Mouse (Mus musculus): ENCODE results near the gene Vipr1. TPM values are rescaled to one million over a fixed set of nuclear protein-coding genes. Genes with fewer than 3 reads are reported as not detected.
A peak's percentile ranks its signal among the peaks of the same experiment; 100 is the strongest.

The Vipr1 gene
- polyA plus RNA-seq, 1 experiment = not detected

GRCm38 (mm10) chr9:121666957-121667630 lies 24.6 kb downstream of the Vipr1 start:
- WGBS = 79% methylated on average over 16 of the region's 16 CpGs
- Histone ChIP-seq H3K4me1 (ENCODE audit: control insufficient read depth, insufficient read depth, low read length) (peaks cover 15% of the 10 kb centered on the region), H3K4me3 (ENCODE audit: insufficient read depth, low read depth, low read length) (no peak overlapping the region), H3K27ac (ENCODE audit: insufficient read depth, low read depth, low read length) (no peak overlapping the region)
- no peak for TF ChIP-seq CTCF (IDR thresholded peaks at IDR 0.05; ENCODE audit: insufficient read depth, low read depth, low read length)
- no peak for TF ChIP-seq POLR2A (IDR thresholded peaks at IDR 0.05; ENCODE audit: insufficient read depth, low read depth, low read length)

- Histone ChIP-seq H3K4me1 (ENCODE audit: control insufficient read depth, insufficient read depth, low read length) (peaks cover 19% of the 10 kb centered on the region), H3K4me3 (ENCODE audit: insufficient read depth, low read depth, low read length) (no peak overlapping the region), H3K27ac (ENCODE audit: insufficient read depth, low read depth, low read length) (no peak overlapping the region)
- WGBS = 84% methylated on average over 11 of the region's 11 CpGs
- no peak for TF ChIP-seq POLR2A (IDR thresholded peaks at IDR 0.05; ENCODE audit: insufficient read depth, low read depth, low read length)
- no peak for TF ChIP-seq CTCF (IDR thresholded peaks at IDR 0.05; ENCODE audit: insufficient read depth, low read depth, low read length)
These were observed 25.3 kb downstream of the Vipr1 start for GRCm38 (mm10) chr9:121667822-121668221.

- peak overlapping the region; percentile 18 for H3K4me3 ChIP-seq (ENCODE audit: insufficient read depth, low read depth, low read length)
- peak; percentile 56; the same call in 1 of the 2 replicates for TF ChIP-seq CTCF (IDR thresholded peaks at IDR 0.05; ENCODE audit: insufficient read depth, low read depth, low read length)
- no peak for TF ChIP-seq POLR2A (IDR thresholded peaks at IDR 0.05; ENCODE audit: insufficient read depth, low read depth, low read length)
- peaks cover 21% of the 10 kb centered on the region for H3K4me1 ChIP-seq (ENCODE audit: control insufficient read depth, insufficient read depth, low read length)
- no peak overlapping the region for H3K27ac ChIP-seq (ENCODE audit: insufficient read depth, low read depth, low read length)
- under 1% methylated on average over 28 of the region's 28 CpGs for WGBS
These were observed 26.9 kb downstream of the Vipr1 start for GRCm38 (mm10) chr9:121669348-121669791.

- 38% methylated on average over 7 of the region's 7 CpGs for WGBS
- TF ChIP-seq POLR2A (IDR thresholded peaks at IDR 0.05; ENCODE audit: insufficient read depth, low read depth, low read length) (no peak), CTCF (IDR thresholded peaks at IDR 0.05; ENCODE audit: insufficient read depth, low read depth, low read length) (no peak; the same call in 1 of the 2 replicates)
- Histone ChIP-seq H3K27ac (ENCODE audit: insufficient read depth, low read depth, low read length) (no peak overlapping the region), H3K4me1 (ENCODE audit: control insufficient read depth, insufficient read depth, low read length) (peaks cover 21% of the 10 kb centered on the region), H3K4me3 (ENCODE audit: insufficient read depth, low read depth, low read length) (no peak overlapping the region)
These were observed 28.8 kb downstream of the Vipr1 start for GRCm38 (mm10) chr9:121671300-121671699.

GRCm38 (mm10) chr9:121672311-121672710 lies 29.8 kb downstream of the Vipr1 start:
- H3K27ac ChIP-seq (ENCODE audit: insufficient read depth, low read depth, low read length) = no peak overlapping the region
- H3K4me1 ChIP-seq (ENCODE audit: control insufficient read depth, insufficient read depth, low read length) = peaks cover 21% of the 10 kb centered on the region
- H3K4me3 ChIP-seq (ENCODE audit: insufficient read depth, low read depth, low read length) = no peak overlapping the region
- 61% methylated on average over 5 of the region's 5 CpGs for WGBS
- TF ChIP-seq POLR2A (IDR thresholded peaks at IDR 0.05; ENCODE audit: insufficient read depth, low read depth, low read length) (no peak), CTCF (IDR thresholded peaks at IDR 0.05; ENCODE audit: insufficient read depth, low read depth, low read length) (no peak)

- TF ChIP-seq CTCF (IDR thresholded peaks at IDR 0.05; ENCODE audit: insufficient read depth, low read depth, low read length) = no peak
- TF ChIP-seq POLR2A (IDR thresholded peaks at IDR 0.05; ENCODE audit: insufficient read depth, low read depth, low read length) = no peak
- Histone ChIP-seq H3K27ac (ENCODE audit: insufficient read depth, low read depth, low read length) (no peak overlapping the region), H3K4me3 (ENCODE audit: insufficient read depth, low read depth, low read length) (no peak overlapping the region), H3K4me1 (ENCODE audit: control insufficient read depth, insufficient read depth, low read length) (peaks cover 21% of the 10 kb centered on the region)
- WGBS = 93% methylated on average over 5 of the region's 5 CpGs
These were observed 31.2 kb downstream of the Vipr1 start for GRCm38 (mm10) chr9:121673716-121674115.

GRCm38 (mm10) chr9:121675011-121675410 lies 32.5 kb downstream of the Vipr1 start:
- Histone ChIP-seq H3K4me1 (ENCODE audit: control insufficient read depth, insufficient read depth, low read length) (peaks cover 18% of the 10 kb centered on the region), H3K27ac (ENCODE audit: insufficient read depth, low read depth, low read length) (no peak overlapping the region), H3K4me3 (ENCODE audit: insufficient read depth, low read depth, low read length) (no peak overlapping the region)
- no peak for TF ChIP-seq CTCF (IDR thresholded peaks at IDR 0.05; ENCODE audit: insufficient read depth, low read depth, low read length)
- TF ChIP-seq POLR2A (IDR thresholded peaks at IDR 0.05; ENCODE audit: insufficient read depth, low read depth, low read length) = no peak
- 89% methylated on average over 9 of the region's 9 CpGs for WGBS

GRCm38 (mm10) chr9:121675556-121675955 lies 33.0 kb downstream of the Vipr1 start:
- WGBS = 96% methylated on average over 2 of the region's 2 CpGs
- Histone ChIP-seq H3K4me3 (ENCODE audit: insufficient read depth, low read depth, low read length) (no peak overlapping the region), H3K27ac (ENCODE audit: insufficient read depth, low read depth, low read length) (no peak overlapping the region), H3K4me1 (ENCODE audit: control insufficient read depth, insufficient read depth, low read length) (peaks cover 17% of the 10 kb centered on the region)
- no peak for TF ChIP-seq POLR2A (IDR thresholded peaks at IDR 0.05; ENCODE audit: insufficient read depth, low read depth, low read length)
- TF ChIP-seq CTCF (IDR thresholded peaks at IDR 0.05; ENCODE audit: insufficient read depth, low read depth, low read length) = no peak

GRCm38 (mm10) chr9:121677069-121677468 lies 34.6 kb downstream of the Vipr1 start:
- Histone ChIP-seq H3K4me1 (ENCODE audit: control insufficient read depth, insufficient read depth, low read length) (peaks cover 11% of the 10 kb centered on the region), H3K27ac (ENCODE audit: insufficient read depth, low read depth, low read length) (no peak overlapping the region), H3K4me3 (ENCODE audit: insufficient read depth, low read depth, low read length) (no peak overlapping the region)
- 83% methylated on average over 4 of the region's 4 CpGs for WGBS
- TF ChIP-seq CTCF (IDR thresholded peaks at IDR 0.05; ENCODE audit: insufficient read depth, low read depth, low read length) (no peak), POLR2A (IDR thresholded peaks at IDR 0.05; ENCODE audit: insufficient read depth, low read depth, low read length) (no peak)
